Mouse (Mus musculus): ENCODE measurements around the gene Nxpe3.

DNA sequence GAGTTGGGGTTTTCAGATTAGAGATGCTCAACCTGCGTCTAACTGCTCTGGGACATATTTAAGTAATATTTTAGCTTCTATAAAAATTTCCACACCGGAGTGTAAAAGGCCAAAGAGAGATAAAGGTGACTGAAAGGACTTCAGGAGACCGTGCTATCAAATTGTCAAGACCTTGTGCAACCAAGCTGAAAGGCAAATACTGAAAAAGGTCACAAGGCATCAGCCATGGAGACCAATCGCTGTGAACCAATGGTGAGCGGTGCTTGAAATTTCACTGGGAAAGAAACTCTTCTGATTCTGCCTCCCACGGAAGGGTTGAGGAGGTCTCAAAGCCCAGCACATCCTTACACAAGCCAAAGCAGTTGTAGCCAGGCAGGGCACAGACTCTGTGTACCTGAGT lies 53.6 kb downstream of the Nxpe3 start:
- TF ChIP-seq CTCF (IDR thresholded peaks at IDR 0.05; ENCODE audit: borderline replicate concordance, insufficient read depth, low read depth, low read length) = no peak
- no peak for TF ChIP-seq POLR2A (IDR thresholded peaks at IDR 0.05; ENCODE audit: borderline replicate concordance, insufficient read depth, low read length)

All from cerebellum, adult 2 months (tissue).